In genomic region chr4:120287290-120288111, GRCm38 (mm10) we compare ENCODE assay signal across 8 mouse cellular contexts. TPM values are rescaled to one million over a fixed set of nuclear protein-coding genes. Genes with fewer than 3 reads are reported as not detected.
DNase-seq lines count a peak whose midpoint lies in the region; ATAC-seq lines count a peak whose summit lies in the region.

Foxo6 (minus strand) TSS chr4:120287349.

- under 1% methylated on average over 81 of the region's 99 CpGs for WGBS in hindbrain, embryonic 12.5 days

- H3K27me3 ChIP-seq in hindbrain, embryonic 12.5 days, result peaks cover 56% of the 10 kb centered on the region

- no peaks in the 10 kb centered on the region for H3K36me3 ChIP-seq in hindbrain, embryonic 12.5 days

- peak; percentile 86 for DNase-seq in NIH3T3 (ENCODE audit: low read depth)
- peak; percentile 89 to 92 for DNase-seq in cerebellum, postnatal 10 days
- peak; percentile 94 to 96 for DNase-seq in frontal cortex, postnatal 10 days (ENCODE audit: low spot score in 2 of 2)
- peak; percentile 97 to 98 for DNase-seq in layer of hippocampus, postnatal 14 days (ENCODE audit: low spot score in 2 of 2)
- peak; percentile 97 for DNase-seq in lung, postnatal 14 days
- peak; percentile 96 for DNase-seq in retina, embryonic 14.5 days (ENCODE audit: low spot score)
- peak; percentile 94 for DNase-seq in thymus, postnatal 4 days

- peak within 1 kb of the TSS; percentile 78 for H3K4me3 ChIP-seq in hindbrain, embryonic 12.5 days

- peaks cover 43% of the 10 kb centered on the region for H3K4me1 ChIP-seq in hindbrain, embryonic 12.5 days

- ATAC-seq in hindbrain, embryonic 12.5 days (ENCODE audit: low FRiP score), result peak; percentile 84

- peak within 1 kb of the TSS; percentile 72 for H3K27ac ChIP-seq in hindbrain, embryonic 12.5 days

- peak within 1 kb of the TSS; percentile 85 for H3K9ac ChIP-seq in hindbrain, embryonic 12.5 days

- H3K4me2 ChIP-seq in hindbrain, embryonic 12.5 days (replicated peaks), result peak within 1 kb of the TSS; percentile 99

- no peaks in the 10 kb centered on the region for H3K9me3 ChIP-seq in hindbrain, embryonic 12.5 days (replicated peaks)

RNA-seq across cellular contexts. Expression of gene Foxo6, which starts in this region (rescaled TPM):
- polyA plus RNA-seq in hindbrain, embryonic 12.5 days (2016; fragmentation: Nextera tagmentation; extraction: Ambion mirVana), result 0.48 and 0.90 TPM in 2 replicates
- total RNA-seq in layer of hippocampus, postnatal 14 days (2021), result 10 to 100 TPM; 42.8 to 47.4 TPM

Comparison
In these comparisons a context has a peak if more than half of its experiments do, and no peak if none do; other contexts are left out.
1. Peak in every context shown above with its lines: DNase-seq, ATAC-seq, H3K4me3 ChIP-seq and H3K27ac ChIP-seq.
2. Peak in ATAC-seq, H3K4me3 ChIP-seq, H3K27ac ChIP-seq, H3K9ac ChIP-seq and H3K4me2 ChIP-seq in hindbrain, embryonic 12.5 days; RNA of the gene not detected or under 1 TPM.